Mouse (Mus musculus): Measurements from ENCODE around the gene Slc16a5. TPM values are rescaled to one million over a fixed set of nuclear protein-coding genes. Genes with fewer than 3 reads are reported as not detected.

Slc16a5 gene
- 0.08 and 0.15 TPM in 2 replicates for polyA plus RNA-seq (2015; fragmentation: Nextera tagmentation; extraction: Ambion mirVana)

- H3K9me3 ChIP-seq (replicated peaks) = no peaks in the 10 kb centered on the region
- H3K4me2 ChIP-seq = no peak within 1 kb of the TSS
- 51% methylated on average over 16 of the region's 16 CpGs for WGBS (ENCODE audit: insufficient replicate concordance)
- no peaks in the 10 kb centered on the region for H3K36me3 ChIP-seq (replicated peaks)
- peaks cover 23% of the 10 kb centered on the region; the same call in 1 of the 2 replicates for H3K27me3 ChIP-seq
- no peaks in the 10 kb centered on the region; the same call in 1 of the 2 replicates for H3K4me1 ChIP-seq (replicated peaks)
- ATAC-seq (ENCODE audit: insufficient read depth) = peak; percentile 16; the same call in 1 of the 2 replicates
- no peak within 1 kb of the TSS for H3K9ac ChIP-seq
- H3K4me3 ChIP-seq (replicated peaks) = no peak within 1 kb of the TSS
- no peak within 1 kb of the TSS for H3K27ac ChIP-seq (replicated peaks)
Observed at GRCm38 (mm10) chr11:115462243-115462891, at the start of gene Slc16a5. Gene Slc16a5 (plus strand): TSS chr11:115462474.

GRCm38 (mm10) chr11:115419531-115420237 lies 42.6 kb upstream of the Slc16a5 start, which contains the start of the genes Atp5h and Kctd2:
Gene Atp5h (minus strand): TSS chr11:115419962.
Gene Kctd2 (plus strand): TSS chr11:115420128.
- Histone ChIP-seq H3K27me3 (no peaks in the 10 kb centered on the region), H3K4me2 (peak within 1 kb of the TSS; percentile 99), H3K4me3 (replicated peaks) (peak within 1 kb of the TSS; percentile 96), H3K4me1 (replicated peaks) (peaks cover 45% of the 10 kb centered on the region), H3K9ac (peak within 1 kb of the TSS; percentile 96), H3K36me3 (replicated peaks) (peaks cover 42% of the 10 kb centered on the region), H3K9me3 (replicated peaks) (no peaks in the 10 kb centered on the region), H3K27ac (replicated peaks) (peak within 1 kb of the TSS; percentile 83)
- WGBS (ENCODE audit: insufficient replicate concordance) = under 1% methylated on average over 56 of the region's 56 CpGs
- peak; percentile 97 for ATAC-seq (ENCODE audit: insufficient read depth)

GRCm38 (mm10) chr11:115420336-115421190 lies 41.7 kb upstream of the Slc16a5 start:
- no peaks in the 10 kb centered on the region for H3K9me3 ChIP-seq (replicated peaks)
- peaks cover 45% of the 10 kb centered on the region for H3K4me1 ChIP-seq (replicated peaks)
- peak overlapping the region; percentile 96 for H3K4me3 ChIP-seq (replicated peaks)
- H3K27me3 ChIP-seq = no peaks in the 10 kb centered on the region
- H3K9ac ChIP-seq = peak overlapping the region; percentile 96
- H3K36me3 ChIP-seq (replicated peaks) = peaks cover 36% of the 10 kb centered on the region
- 1% methylated on average over 45 of the region's 45 CpGs for WGBS (ENCODE audit: insufficient replicate concordance)
- peak; percentile 72 for ATAC-seq (ENCODE audit: insufficient read depth)
- H3K4me2 ChIP-seq = peak overlapping the region; percentile 99
- H3K27ac ChIP-seq (replicated peaks) = peak overlapping the region; percentile 83

GRCm38 (mm10) chr11:115421328-115421727 lies 40.9 kb upstream of the Slc16a5 start:
- WGBS (ENCODE audit: insufficient replicate concordance) = 63% methylated on average over 1 of the region's 1 CpGs
- H3K27me3 ChIP-seq = no peaks in the 10 kb centered on the region
- H3K4me1 ChIP-seq (replicated peaks) = peaks cover 45% of the 10 kb centered on the region
- H3K9ac ChIP-seq = no peak overlapping the region
- H3K36me3 ChIP-seq (replicated peaks) = peaks cover 35% of the 10 kb centered on the region
- H3K4me2 ChIP-seq = peak overlapping the region; percentile 99
- no peak for ATAC-seq (ENCODE audit: insufficient read depth)
- no peaks in the 10 kb centered on the region for H3K9me3 ChIP-seq (replicated peaks)
- peak overlapping the region; percentile 96 for H3K4me3 ChIP-seq (replicated peaks)
- no peak overlapping the region for H3K27ac ChIP-seq (replicated peaks)

DNA sequence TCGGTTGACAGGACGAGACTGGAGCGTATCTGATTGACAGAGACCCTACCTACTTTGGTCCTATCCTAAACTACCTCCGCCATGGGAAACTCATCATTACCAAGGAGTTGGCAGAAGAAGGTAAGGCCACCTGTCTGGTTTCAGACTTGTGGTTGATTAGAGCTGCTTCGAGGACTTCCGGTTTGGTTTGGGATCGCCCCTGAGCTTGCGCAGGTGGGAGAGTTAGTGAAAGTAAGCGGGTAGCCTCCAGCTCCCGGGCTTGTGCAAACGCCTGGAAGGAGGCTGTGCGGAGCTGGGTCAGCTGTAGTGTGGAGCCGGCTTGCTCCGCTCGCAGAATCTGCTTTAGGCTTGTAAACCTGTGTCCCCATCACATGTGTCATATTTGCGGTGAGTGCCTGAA lies 40.3 kb upstream of the Slc16a5 start:
- Histone ChIP-seq H3K4me2 (no peak overlapping the region), H3K4me1 (replicated peaks) (peaks cover 45% of the 10 kb centered on the region), H3K9me3 (replicated peaks) (no peaks in the 10 kb centered on the region), H3K4me3 (replicated peaks) (no peak overlapping the region), H3K27me3 (no peaks in the 10 kb centered on the region), H3K36me3 (replicated peaks) (peaks cover 35% of the 10 kb centered on the region), H3K27ac (replicated peaks) (no peak overlapping the region), H3K9ac (no peak overlapping the region)
- ATAC-seq (ENCODE audit: insufficient read depth) = no peak
- 86% methylated on average over 16 of the region's 16 CpGs for WGBS (ENCODE audit: insufficient replicate concordance)

- Histone ChIP-seq H3K27ac (replicated peaks) (no peak overlapping the region), H3K4me2 (no peak overlapping the region), H3K36me3 (replicated peaks) (peaks cover 26% of the 10 kb centered on the region), H3K4me3 (replicated peaks) (no peak overlapping the region), H3K4me1 (replicated peaks) (peaks cover 41% of the 10 kb centered on the region), H3K27me3 (no peaks in the 10 kb centered on the region), H3K9ac (no peak overlapping the region), H3K9me3 (replicated peaks) (no peaks in the 10 kb centered on the region)
- no peak for ATAC-seq (ENCODE audit: insufficient read depth)
- WGBS (ENCODE audit: insufficient replicate concordance) = 54% methylated on average over 3 of the region's 3 CpGs
Observed at GRCm38 (mm10) chr11:115423091-115423490, 39.2 kb upstream of the Slc16a5 start.

DNA sequence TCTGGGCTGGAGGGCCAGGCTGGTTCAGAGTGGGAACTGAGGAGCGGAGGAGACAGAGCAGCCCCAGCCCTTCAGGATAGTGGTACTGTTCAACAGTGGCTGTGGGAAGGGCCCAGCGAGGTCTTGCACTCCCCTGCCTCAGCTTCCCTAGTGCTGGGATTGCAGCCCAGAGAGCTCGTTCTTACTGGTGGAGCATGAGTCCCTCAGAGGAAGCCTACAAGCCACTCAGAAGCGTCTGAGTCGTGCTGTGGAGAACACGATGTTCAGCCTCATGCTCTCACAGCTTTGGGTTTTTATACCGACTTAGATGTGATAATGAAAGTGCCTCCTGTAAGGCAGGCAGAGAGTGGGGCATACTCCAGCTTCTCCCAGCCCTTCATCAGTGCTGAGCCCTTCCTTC lies 37.6 kb upstream of the Slc16a5 start:
- Histone ChIP-seq H3K4me3 (replicated peaks) (no peak overlapping the region), H3K27ac (replicated peaks) (no peak overlapping the region), H3K9ac (no peak overlapping the region), H3K4me1 (replicated peaks) (peaks cover 29% of the 10 kb centered on the region), H3K9me3 (replicated peaks) (no peaks in the 10 kb centered on the region), H3K27me3 (no peaks in the 10 kb centered on the region), H3K36me3 (replicated peaks) (peaks cover 35% of the 10 kb centered on the region), H3K4me2 (no peak overlapping the region)
- WGBS (ENCODE audit: insufficient replicate concordance) = 72% methylated on average over 7 of the region's 7 CpGs
- no peak for ATAC-seq (ENCODE audit: insufficient read depth)

- peaks cover 26% of the 10 kb centered on the region for H3K4me1 ChIP-seq (replicated peaks)
Observed at GRCm38 (mm10) chr11:115425671-115426070, 36.6 kb upstream of the Slc16a5 start.

GRCm38 (mm10) chr11:115427482-115428331 lies 34.6 kb upstream of the Slc16a5 start:
- Histone ChIP-seq H3K9me3 (replicated peaks) (no peaks in the 10 kb centered on the region), H3K4me2 (peak overlapping the region; percentile 20; the same call in 1 of the 2 replicates), H3K36me3 (replicated peaks) (peaks cover 59% of the 10 kb centered on the region), H3K4me3 (replicated peaks) (no peak overlapping the region), H3K9ac (no peak overlapping the region), H3K27me3 (no peaks in the 10 kb centered on the region), H3K27ac (replicated peaks) (0 out of 2 replicates have a peak overlapping the region, but pooled peaks have one; percentile 6), H3K4me1 (replicated peaks) (peaks cover 9% of the 10 kb centered on the region)
- 0 out of 2 replicates have a peak, but pooled peaks have one; percentile 22 for ATAC-seq (ENCODE audit: insufficient read depth)
- WGBS (ENCODE audit: insufficient replicate concordance) = 45% methylated on average over 20 of the region's 20 CpGs

More at GRCm38 (mm10) chr11:115425671-115426070, 36.6 kb upstream of the Slc16a5 start:
- no peak for ATAC-seq (ENCODE audit: insufficient read depth)
- Histone ChIP-seq H3K27ac (replicated peaks) (no peak overlapping the region), H3K9me3 (replicated peaks) (no peaks in the 10 kb centered on the region), H3K36me3 (replicated peaks) (peaks cover 45% of the 10 kb centered on the region), H3K4me2 (no peak overlapping the region), H3K4me3 (replicated peaks) (no peak overlapping the region), H3K27me3 (no peaks in the 10 kb centered on the region), H3K9ac (no peak overlapping the region)
- WGBS (ENCODE audit: insufficient replicate concordance) = 77% methylated on average over 6 of the region's 6 CpGs

- no peak overlapping the region for H3K4me2 ChIP-seq
- WGBS (ENCODE audit: insufficient replicate concordance) = 72% methylated on average over 7 of the region's 7 CpGs
- no peak overlapping the region for H3K9ac ChIP-seq
- no peaks in the 10 kb centered on the region for H3K9me3 ChIP-seq (replicated peaks)
- H3K4me3 ChIP-seq (replicated peaks) = no peak overlapping the region
- peaks cover 15% of the 10 kb centered on the region for H3K4me1 ChIP-seq (replicated peaks)
- no peak for ATAC-seq (ENCODE audit: insufficient read depth)
- no peaks in the 10 kb centered on the region for H3K27me3 ChIP-seq
- no peak overlapping the region for H3K27ac ChIP-seq (replicated peaks)
- H3K36me3 ChIP-seq (replicated peaks) = peaks cover 58% of the 10 kb centered on the region
Observed at GRCm38 (mm10) chr11:115429307-115429706, 33.0 kb upstream of the Slc16a5 start.

Measured in liver, embryonic 15.5 days (tissue).